Mouse (Mus musculus) embryonic fibroblast, embryonic 13.5 days (primary cell): ENCODE results near the gene Ier2. TPM values are rescaled to one million over a fixed set of nuclear protein-coding genes. Genes with fewer than 3 reads are reported as not detected.

Experiments used
- H3K27ac ChIP-seq: 2 replicates; pipeline ENCODE4 v1.5.1; 2012; ENCODE audit warnings: low read length, control low read depth, inconsistent platforms; ENCODE audit not compliant: insufficient read depth
- H3K4me1 ChIP-seq: 2 replicates; pipeline ENCODE4 v1.6.1; 2011; ENCODE audit warnings: low read length; ENCODE audit not compliant: control insufficient read depth, insufficient read depth
- H3K4me3 ChIP-seq: 2 replicates; pipeline ENCODE4 v1.5.1; 2011; ENCODE audit warnings: mild to moderate bottlenecking, control low read depth, low read length; ENCODE audit not compliant: insufficient read depth
- CTCF ChIP-seq: IDR thresholded peaks from 2 replicates; pipeline ENCODE4 v1.5.1; 2011; ENCODE audit warnings: mild to moderate bottlenecking, control low read depth, low read length, moderate library complexity, borderline replicate concordance; ENCODE audit not compliant: insufficient read depth
- POLR2A ChIP-seq: IDR thresholded peaks from 2 replicates; pipeline ENCODE4 v1.6.1; 2011; ENCODE audit warnings: low read depth, mild to moderate bottlenecking, control low read depth, low read length, moderate library complexity
- polyA plus RNA-seq: library from polyadenylated mRNA; stranded (reverse); fragments of >200 nt; gene quantifications from 2 replicates; pipeline ENCODE4 v1.2.4, GENCODE M21; 2011; ENCODE audit warnings: low read depth; ENCODE audit not compliant: missing spikeins, insufficient read length

Ier2 gene
- polyA plus RNA-seq, 1 experiment: 38.2 TPM

DNA sequence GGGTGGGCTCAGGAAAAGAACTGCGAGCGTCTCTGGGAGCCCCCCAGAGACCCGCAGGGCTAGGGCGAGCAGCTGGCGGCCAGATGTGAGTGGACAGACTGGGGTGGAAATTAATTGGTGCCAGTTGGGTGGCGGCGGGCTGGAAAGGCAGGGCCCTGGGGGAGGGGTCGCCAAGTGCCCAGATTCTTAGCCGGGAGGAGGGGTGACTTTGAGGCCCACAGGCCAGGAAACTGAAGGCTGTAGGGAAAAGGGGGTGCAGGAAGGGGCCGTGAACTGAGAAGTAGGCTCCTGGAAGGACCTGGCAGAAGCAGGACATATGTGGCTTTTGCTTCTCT, 6.5 kb downstream of the Ier2 start:
- H3K4me3 ChIP-seq: no peak overlapping the region; the same call in 1 of the 2 replicates
- H3K4me1 ChIP-seq: peaks cover 3% of the 10 kb centered on the region; the same call in 1 of the 2 replicates
- no peak for TF ChIP-seq POLR2A
- TF ChIP-seq CTCF: no peak
- peak overlapping the region; percentile 24 for H3K27ac ChIP-seq

DNA sequence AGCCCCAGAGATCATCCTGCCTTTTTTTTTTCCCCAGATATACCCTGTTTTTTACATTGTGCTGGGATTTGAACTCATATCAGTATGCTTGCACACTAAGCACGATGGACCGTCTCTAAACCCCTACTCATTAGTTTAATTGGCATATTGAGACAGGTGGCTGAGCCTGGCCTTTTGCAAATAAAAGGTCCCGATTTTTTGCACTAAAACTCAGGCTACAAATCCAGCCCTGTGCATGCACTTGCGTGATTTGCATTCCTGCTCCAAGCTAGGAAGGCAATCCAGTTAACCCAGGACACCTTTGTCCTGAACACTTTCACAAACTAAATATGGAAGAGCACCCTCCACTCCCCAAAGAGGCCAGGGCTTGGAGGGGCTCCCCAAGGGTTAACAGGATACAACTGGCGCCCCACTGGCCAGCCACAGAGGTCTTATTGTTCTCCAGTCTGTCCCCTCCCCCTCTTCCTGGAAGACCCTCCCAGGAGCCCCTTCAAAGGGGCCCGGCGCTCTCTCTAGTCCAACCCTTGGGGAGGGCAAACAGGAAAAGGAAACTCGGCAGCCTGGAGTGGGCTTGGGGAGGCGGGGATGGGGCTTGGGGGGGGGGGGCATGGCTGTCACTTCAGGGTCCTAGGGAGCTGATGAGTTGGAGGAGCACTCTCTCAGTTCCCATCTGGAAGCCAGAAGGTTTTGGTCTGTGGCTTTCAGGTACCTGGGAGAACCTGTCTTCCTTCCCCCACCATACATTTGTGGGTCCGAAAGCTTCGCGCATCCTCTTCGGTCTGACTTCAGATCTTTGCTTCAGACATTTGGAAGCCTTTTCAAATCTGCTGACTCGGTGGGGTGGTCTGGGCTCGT, 7.1 kb downstream of the Ier2 start:
- TF ChIP-seq POLR2A (no peak), CTCF (no peak)
- no peak overlapping the region for H3K4me3 ChIP-seq
- H3K4me1 ChIP-seq: peaks cover 3% of the 10 kb centered on the region; the same call in 1 of the 2 replicates

DNA sequence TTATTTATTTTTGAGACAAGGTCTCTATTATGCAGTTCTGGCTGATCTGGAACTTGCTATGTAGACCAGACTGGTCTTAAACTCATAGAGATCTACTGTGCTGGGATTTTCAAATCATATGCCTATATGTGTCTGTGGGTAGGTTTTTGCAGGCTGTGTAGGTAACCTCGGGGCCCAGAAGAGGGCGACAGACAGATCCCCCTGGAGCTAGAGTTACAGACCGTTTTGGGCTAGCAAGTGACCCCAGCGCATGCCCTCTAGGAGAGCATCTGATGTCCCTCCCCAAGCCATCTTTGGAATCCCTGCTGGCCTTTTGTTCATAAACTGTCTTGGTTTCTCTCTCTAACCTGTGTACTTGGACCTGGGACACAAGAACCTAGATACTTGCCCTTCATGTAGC, 8.1 kb downstream of the Ier2 start:
- Histone ChIP-seq H3K4me3 (no peak overlapping the region), H3K4me1 (peaks cover 3% of the 10 kb centered on the region; the same call in 1 of the 2 replicates), H3K27ac (no peak overlapping the region)
- TF ChIP-seq CTCF: no peak
- TF ChIP-seq POLR2A: no peak

More for the DNA sequence above, 7.1 kb downstream of the Ier2 start:
- no peak overlapping the region for H3K27ac ChIP-seq

DNA sequence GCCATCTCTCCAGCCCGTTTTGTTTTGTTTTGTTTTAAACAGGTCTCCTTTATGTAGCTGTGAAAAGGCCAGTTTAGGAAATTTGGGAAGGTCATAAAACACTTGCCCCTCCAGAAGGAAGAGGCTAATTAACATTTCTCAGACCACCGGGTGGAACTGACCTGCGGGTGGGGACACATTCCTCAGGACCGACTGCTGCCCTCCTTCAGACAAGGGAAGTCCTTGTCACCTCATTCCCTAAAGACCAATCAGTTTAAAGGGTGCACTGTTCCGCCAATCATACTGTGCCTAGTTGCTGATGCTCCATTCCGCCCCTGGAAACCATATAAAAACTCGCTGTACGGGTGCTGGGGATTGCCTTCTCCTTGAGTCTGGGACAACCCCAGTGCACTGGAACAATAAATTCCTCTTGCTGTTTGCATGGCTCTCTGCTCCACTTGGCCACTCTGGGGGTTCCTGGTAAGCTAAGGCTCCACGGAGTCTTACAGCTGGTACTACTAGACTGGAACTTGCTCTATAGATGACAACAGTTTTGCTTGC, 9.5 kb downstream of the Ier2 start:
- no peak overlapping the region for H3K4me3 ChIP-seq

DNA sequence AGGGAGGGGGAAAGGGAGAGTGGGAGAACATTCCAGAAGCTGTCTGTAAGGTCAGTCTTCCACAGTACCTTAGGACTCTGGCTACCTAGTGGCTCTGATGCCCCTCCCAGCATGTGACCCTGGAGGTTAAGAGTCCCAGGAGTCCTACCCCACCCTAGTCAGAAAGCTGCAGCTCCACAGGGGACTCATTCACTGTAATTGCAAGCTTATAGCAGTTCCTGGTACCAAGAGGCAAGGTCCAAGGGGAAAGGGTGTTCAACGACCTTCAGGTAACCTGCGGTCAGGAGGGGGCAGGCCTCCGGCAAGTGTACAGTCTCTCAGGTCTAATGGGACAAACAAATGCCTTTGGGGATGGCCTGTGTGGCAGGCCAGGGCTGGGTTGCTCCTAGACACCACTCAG, 12.4 kb downstream of the Ier2 start:
- Histone ChIP-seq H3K27ac (no peak overlapping the region), H3K4me3 (no peak overlapping the region), H3K4me1 (no peaks in the 10 kb centered on the region)
- no peak for TF ChIP-seq CTCF
- TF ChIP-seq POLR2A: no peak

More for the DNA sequence above, 9.5 kb downstream of the Ier2 start:
- Histone ChIP-seq H3K27ac (no peak overlapping the region), H3K4me1 (peaks cover 3% of the 10 kb centered on the region; the same call in 1 of the 2 replicates)
- no peak for TF ChIP-seq CTCF
- TF ChIP-seq POLR2A: no peak

DNA sequence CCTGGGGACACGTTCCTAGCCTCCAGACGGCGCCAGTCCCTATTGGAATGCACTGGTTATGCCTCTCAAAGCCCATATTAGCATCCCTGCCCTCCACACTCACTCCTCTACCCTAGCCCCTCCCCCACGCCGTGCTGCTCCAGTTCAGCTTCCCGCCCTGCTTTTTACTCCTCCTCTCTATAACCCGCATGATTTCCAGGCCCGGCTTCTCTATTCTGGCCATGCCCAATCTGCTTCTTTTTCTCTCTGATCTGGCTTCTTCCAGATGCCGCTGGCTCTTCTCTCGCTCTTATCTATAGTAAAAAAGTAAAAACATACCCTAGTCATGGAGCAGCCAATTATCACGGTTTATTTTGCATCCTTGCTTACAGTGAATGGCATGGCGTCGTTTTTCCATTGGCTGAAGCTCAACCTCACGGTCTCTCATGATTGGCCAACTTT, 15.2 kb downstream of the Ier2 start:
- H3K4me3 ChIP-seq: no peak overlapping the region
- H3K4me1 ChIP-seq: no peaks in the 10 kb centered on the region
- TF ChIP-seq POLR2A: no peak
- no peak for TF ChIP-seq CTCF
- no peak overlapping the region for H3K27ac ChIP-seq

DNA sequence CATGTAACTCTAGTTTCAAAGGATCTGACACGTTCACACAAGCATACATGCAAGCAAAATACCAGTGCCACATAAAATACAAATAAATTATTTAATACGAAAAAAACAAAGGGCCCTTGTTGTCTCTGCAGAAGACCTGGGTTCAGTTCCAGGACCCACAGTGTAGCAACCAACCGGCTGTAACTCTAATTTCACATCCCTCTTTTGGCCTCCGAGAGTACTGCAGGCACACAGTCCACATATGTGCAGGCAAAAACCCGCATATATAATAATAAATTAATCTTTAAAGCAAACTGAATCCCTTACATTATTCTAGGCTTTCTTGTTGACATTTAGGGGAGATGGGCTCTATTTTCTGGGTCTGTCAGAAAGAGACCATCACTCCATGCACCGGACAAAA, 15.9 kb downstream of the Ier2 start:
- no peak for TF ChIP-seq POLR2A
- no peak for TF ChIP-seq CTCF
- no peaks in the 10 kb centered on the region for H3K4me1 ChIP-seq
- no peak overlapping the region for H3K27ac ChIP-seq
- no peak overlapping the region for H3K4me3 ChIP-seq

DNA sequence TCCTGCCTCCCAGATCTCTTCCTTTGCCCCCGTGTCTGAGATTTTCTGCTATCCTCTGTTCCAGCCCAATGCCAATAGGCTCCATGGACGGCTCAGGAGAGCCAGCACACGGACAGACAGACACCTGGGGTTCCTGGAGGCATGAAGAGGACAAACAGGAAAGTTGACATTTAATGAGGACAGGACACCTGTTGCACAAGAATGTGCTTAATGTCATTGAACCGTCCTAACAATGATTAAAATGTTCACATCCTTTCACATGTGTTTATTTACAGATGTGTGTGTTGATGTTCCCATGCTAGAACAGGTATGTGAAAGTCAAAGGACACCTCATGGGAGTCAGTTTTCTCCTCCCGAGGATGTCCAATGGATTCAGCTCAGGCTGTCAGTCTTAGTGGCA, 19.6 kb downstream of the Ier2 start:
- no peak overlapping the region for H3K4me3 ChIP-seq
- H3K4me1 ChIP-seq: 0 out of 2 replicates have a peak, but pooled peaks cover 2% of the 10 kb centered on the region
- no peak overlapping the region for H3K27ac ChIP-seq
- TF ChIP-seq POLR2A: no peak
- TF ChIP-seq CTCF: no peak

DNA sequence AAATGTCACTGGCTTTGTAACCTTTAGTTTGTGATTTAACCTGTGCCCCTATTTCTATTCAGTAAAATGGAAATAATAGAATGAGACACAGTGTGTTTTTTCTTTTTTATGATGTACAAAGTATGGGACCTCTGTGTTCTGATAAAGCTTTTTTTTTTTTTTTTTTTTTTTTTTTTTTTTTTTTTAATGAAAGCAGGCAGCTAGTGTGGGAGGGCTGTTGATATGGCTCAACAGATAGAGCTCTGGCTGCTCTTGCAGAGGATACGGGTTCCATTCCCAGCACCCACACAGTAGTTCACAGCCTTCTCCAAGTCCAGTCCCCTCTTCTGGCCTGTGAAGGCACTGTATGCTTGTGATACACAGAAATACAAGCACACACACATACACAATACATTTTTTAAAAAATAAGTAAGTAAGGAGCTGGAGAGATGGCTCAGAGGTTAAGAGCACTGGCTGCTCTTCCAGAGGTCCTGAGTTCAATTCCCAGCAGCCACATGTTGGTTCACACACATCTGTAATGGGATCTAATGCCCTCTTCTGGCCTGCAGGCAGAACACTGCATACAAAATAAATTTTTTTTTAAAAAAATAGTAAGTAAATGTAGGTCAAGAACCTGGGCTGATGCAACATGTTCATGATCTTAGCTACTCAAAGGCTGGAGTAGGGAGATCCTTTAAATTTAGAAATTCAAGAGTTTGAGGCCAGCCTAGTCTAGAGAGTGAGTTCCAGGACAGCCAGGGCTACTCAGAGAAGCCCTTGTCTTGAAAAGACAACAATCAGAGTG, 20.9 kb downstream of the Ier2 start:
- TF ChIP-seq POLR2A: no peak
- no peak for TF ChIP-seq CTCF
- no peak overlapping the region for H3K27ac ChIP-seq

More for the DNA sequence above, 20.9 kb downstream of the Ier2 start:
- Histone ChIP-seq H3K4me3 (no peak overlapping the region), H3K4me1 (0 out of 2 replicates have a peak, but pooled peaks cover 5% of the 10 kb centered on the region)
